Mouse (Mus musculus): Measurements from ENCODE around the gene Dgkk. TPM values are rescaled to one million over a fixed set of nuclear protein-coding genes. Genes with fewer than 3 reads are reported as not detected.
"Not testable (repeated sequence)": the region's sequence is repeated elsewhere in the genome, so short reads cannot be mapped to it uniquely, and the experiment has no call there.

The Dgkk gene
- total RNA-seq, 2 experiments from 2014 or later: not detected

DNA sequence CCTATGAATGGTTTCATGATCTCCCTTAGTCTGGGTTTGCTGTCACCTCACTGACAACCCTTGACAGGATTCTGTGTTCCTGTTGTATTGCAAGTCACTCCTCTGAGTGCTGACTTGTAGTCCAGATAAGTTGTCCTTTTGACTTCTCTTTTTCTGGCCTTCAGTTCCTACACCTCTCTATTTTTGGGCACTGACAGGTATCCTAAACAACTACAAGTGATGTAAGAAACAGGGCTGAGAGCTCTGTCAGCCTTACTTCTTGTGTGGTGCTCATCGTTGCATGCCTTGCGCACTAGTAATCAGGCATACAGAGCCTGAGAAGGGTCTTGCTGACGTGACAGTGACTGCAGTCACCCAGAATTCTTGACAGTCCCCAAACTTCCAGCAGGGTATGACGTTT is 147.1 kb downstream of the Dgkk start:
- H3K27ac ChIP-seq: no peak overlapping the region
- no peak for DNase-seq
- intact Hi-C loops (cut with DNase I): no loop called here
- no peak for TF ChIP-seq CTCF (IDR thresholded peaks at IDR 0.05)
- H3K4me3 ChIP-seq: no peak overlapping the region

DNA sequence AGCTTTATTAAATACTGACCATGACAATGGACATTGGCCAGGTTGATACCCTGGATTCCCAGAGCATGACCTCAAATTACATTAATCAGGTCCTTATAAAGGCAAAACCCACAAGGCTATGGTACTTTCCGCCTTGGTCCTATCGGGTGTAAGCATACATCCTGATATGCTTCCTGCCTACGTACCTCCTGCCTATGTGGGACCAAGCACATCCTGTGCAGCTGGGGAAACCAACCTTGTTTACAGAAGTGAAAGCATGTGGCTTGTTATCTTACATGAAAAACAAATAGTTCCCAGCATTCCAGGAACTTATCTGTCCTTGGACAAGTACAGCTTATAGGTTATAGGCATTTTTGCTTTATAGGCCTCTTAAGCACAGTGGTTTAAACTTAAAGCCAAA is 189.5 kb downstream of the Dgkk start:
- H3K4me3 ChIP-seq: no peak overlapping the region
- intact Hi-C loops (cut with DNase I): no loop called here
- H3K27ac ChIP-seq: no peak overlapping the region
- TF ChIP-seq CTCF (IDR thresholded peaks at IDR 0.05): no peak
- DNase-seq: no peak

GRCm38 (mm10) chrX:6971956-6972355 is 192.8 kb downstream of the Dgkk start:
- no peak overlapping the region for H3K27ac ChIP-seq
- no peak overlapping the region for H3K4me3 ChIP-seq
- TF ChIP-seq CTCF (IDR thresholded peaks at IDR 0.05): no peak
- peak; percentile 10 for DNase-seq
- intact Hi-C loops (cut with DNase I): no loop called here

DNA sequence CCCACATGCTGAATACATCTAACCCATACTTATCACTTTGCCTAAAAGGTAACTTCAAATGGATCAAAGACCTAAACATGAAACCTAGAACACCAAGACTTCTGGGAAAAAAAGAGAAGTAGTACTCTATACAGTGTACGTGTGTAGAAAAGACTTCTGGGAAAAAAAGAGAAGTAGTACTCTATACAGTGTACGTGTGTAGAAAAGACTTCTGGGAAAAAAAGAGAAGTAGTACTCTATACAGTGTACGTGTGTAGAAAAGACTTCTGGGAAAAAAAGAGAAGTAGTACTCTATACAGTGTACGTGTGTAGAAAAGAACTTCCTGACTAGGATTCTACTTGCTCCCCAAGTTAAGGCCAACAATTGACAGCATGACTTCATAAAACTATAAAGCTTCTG is 204.8 kb downstream of the Dgkk start:
- intact Hi-C loops (cut with DNase I); H3K27ac ChIP-seq; H3K4me3 ChIP-seq; DNase-seq: not testable (repeated sequence)

All from gastrocnemius, adult 2 months (tissue).